Mouse (Mus musculus) testis, adult 10 weeks (tissue): ENCODE measurements around the gene Epb41l1. TPM values are rescaled to one million over a fixed set of nuclear protein-coding genes. Genes with fewer than 3 reads are reported as not detected.

Experiments used
- polyA plus RNA-seq: library from polyadenylated mRNA; stranded (reverse); fragments of 350-450 nt; fragmentation: Illumina TruSeq; extraction: RNeasy Lipid Tissue Mini Kit (QIAGEN cat#74804); gene quantifications from one replicate; pipeline ENCODE4 v1.2.3, GENCODE M21; 2014; ENCODE audit warnings: low read depth, low replicate concordance

Gene Epb41l1
- 1.4 TPM for polyA plus RNA-seq

DNA sequence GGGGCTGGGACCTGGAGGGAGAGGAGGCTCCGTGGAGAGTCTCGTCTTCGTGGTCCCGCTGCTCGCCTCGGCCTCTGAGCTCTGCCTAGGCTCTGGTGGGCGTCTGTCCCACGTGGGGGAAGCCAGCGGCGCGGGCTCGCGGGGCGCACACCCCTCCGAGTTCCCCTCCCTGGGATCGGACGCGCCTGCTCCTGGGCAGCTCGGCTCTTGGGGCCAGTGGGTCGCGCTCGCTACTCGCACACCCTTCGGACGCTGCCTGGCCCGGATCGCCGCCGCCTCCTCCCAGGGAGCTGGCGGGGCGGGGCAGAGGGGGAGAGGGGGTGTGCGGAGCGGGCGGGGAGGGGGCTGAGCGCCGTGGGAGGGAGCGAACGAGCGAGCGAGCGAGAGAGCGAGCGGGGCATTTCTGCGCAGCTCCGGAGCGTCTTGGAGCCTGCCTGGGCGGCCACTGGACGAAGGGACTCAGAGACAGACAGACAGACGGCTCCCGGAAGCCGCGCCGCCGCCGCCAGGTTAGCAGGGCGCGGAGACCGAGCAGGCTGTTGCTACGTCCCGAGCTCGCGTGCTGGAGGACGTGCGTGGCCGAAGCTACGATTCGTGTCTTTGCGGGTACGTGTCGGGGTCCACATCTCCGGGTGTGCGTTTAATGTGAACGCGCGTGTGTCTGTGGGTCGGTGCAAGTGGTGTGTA lies at the start of gene Epb41l1:
Gene Epb41l1, plus strand, starts transcription at position 216 of the 687 bp plus-strand sequence.

DNA sequence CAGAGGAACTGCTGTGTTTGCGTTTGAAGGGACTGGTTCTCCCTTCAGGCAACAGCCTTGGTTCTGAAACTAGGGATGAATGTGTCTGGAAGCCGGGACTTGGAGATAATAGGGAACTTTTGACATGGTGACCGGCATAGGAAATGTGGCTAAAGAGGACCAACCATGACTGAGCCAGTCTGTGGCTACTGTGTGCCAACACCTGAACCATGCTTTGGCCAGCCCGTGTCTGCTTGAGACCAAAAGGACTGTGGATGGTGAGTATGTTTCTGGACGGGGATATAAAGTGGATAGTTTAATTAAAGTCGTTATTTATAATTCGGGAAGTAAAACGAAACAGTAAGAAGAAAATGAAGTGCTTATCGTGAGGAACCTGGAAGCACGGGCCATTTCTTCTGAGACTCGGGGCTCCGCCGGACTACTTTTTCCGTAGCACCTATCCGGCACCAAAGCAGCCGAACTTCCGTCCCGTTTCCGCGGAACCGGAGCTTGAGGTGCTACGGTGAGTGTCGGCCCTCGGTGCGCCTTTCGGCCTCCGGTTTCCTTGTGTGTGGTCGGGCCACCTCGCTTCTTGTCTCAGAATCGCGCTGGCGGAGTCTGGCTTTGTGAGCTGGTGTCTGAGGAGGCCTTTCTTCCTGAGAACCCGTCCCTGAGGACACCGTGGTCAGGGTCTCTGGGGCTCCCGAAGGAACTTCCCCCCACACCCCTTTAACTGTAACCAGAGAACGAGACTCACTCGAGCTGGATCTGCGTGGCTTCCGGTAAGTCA lies 126.6 kb downstream of the Epb41l1 start, which contains the start of gene Aar2:
Gene Aar2, plus strand, starts transcription at position 462 of the 769 bp plus-strand sequence.

Other genes starting within 250 kb of the Epb41l1 start
- 296 TPM for gene Rbm39, start 240.7 kb upstream of the Epb41l1 start, polyA plus RNA-seq
- gene Phf20, start 224.4 kb upstream of the Epb41l1 start, polyA plus RNA-seq = 37.5 TPM
- gene Cnbd2, start 108.6 kb upstream of the Epb41l1 start, polyA plus RNA-seq = 165 TPM
- not detected for gene Scand1, start 108.2 kb upstream of the Epb41l1 start, polyA plus RNA-seq
- gene Aar2, start 126.7 kb downstream of the Epb41l1 start, polyA plus RNA-seq = 4.6 TPM
- gene Dlgap4, start 192.8 kb downstream of the Epb41l1 start, polyA plus RNA-seq = 4.3 TPM